Mouse (Mus musculus) kidney, postnatal 36 days (tissue): ENCODE measurements around the gene Adamtsl5.

ENCODE experiments used
- DNase-seq, 2 experiments: peaks; one replicate each; pipeline ENCODE4 v3.0.0; 2021 to 2022; ENCODE audit warnings: mixed read lengths in 2 of 2

The Adamtsl5 gene

DNA sequence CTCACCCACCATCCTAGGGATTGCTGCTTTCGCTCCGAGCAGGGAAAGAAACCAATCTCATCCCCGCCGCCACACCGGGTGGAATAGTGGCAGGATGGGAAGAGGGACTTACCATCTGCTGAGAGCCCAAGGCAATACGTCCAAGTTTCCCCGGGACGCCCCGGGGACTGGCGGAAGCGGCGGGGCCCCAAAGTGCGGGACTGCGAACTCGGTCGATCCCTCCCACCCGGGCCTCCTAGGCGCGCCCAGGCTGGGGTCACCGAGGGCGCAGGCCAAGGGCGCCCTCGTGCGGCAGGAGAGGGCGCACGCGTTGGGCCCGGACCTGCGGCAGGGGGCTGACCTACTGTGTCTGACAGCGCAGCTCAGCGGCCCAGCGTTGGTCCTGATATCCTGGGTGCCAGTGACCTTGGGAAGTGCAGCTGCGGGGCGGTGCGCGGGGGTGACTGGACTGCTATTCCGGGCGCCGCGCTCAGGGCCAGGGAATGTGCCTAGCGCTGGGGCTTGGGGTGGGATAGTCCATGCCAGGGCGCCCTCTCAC lies at the start of gene Adamtsl5:
TSS of gene Adamtsl5 (minus strand) at position 169 of the 538 bp plus-strand sequence.
- DNase-seq: peak in 1 of 2 experiments; percentile 71

DNA sequence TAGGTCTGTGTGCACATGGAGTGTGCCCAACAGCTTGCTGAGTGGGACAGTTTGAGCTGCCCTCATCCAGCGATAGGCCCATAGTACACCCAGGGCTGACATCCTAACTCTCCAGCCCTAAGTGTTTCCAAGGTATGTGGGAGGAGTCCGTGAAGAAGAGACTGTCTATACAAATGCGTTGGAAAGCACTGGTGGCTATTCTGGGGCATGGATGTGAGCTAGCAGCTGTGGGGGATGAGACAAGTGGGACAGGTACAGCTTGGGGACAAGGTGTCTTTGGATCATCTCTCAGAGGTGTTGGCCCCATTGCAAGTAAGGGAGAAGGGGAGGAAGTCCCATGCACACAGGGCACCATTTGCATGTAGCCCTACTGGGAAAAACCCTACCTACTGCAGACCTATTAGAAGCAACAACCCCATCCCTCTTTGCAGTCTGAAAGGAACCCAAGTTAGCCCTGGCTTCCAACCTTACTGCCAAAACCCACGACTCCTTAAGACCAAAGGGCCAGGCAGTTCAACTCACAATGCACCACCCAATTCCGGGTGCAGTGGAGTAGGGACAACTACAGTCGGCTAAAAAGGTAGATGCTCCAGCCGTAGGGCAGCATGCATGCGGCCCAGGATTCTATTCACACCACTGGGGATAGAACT lies 49.4 kb upstream of the Adamtsl5 start:
- no peak for DNase-seq

- DNase-seq: no peak
Measured at GRCm38 (mm10) chr10:80396822-80397523, 48.8 kb upstream of the Adamtsl5 start.

- DNase-seq: no peak
Measured at GRCm38 (mm10) chr10:80395025-80395627, 46.9 kb upstream of the Adamtsl5 start.

- DNase-seq: peak; percentile 73 to 77
Measured at GRCm38 (mm10) chr10:80392687-80393086, 44.5 kb upstream of the Adamtsl5 start.

DNA sequence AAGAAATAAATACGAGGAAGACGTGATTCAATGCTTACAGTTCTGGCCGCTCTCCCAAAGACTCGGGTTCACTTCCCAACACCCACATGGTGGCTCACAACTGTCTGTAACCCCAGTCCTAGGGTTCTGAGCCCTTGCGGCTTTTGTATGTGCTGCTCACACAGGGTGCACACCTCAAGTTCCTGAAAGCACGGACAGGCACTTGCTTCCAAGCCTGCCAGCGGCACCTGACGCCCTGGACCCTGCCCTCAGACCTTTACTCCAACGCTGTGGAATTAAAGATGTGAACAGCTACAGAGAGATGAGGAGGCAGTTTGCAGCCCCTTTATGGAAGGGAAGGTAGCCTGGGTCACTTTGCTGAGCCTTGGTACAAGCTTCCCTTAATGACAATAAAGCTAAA lies 42.5 kb upstream of the Adamtsl5 start:
- DNase-seq: peak; percentile 59 to 71

GRCm38 (mm10) chr10:80389185-80389708 lies 41.0 kb upstream of the Adamtsl5 start:
- DNase-seq: no peak

GRCm38 (mm10) chr10:80388731-80389130 lies 40.5 kb upstream of the Adamtsl5 start:
- no peak for DNase-seq

DNA sequence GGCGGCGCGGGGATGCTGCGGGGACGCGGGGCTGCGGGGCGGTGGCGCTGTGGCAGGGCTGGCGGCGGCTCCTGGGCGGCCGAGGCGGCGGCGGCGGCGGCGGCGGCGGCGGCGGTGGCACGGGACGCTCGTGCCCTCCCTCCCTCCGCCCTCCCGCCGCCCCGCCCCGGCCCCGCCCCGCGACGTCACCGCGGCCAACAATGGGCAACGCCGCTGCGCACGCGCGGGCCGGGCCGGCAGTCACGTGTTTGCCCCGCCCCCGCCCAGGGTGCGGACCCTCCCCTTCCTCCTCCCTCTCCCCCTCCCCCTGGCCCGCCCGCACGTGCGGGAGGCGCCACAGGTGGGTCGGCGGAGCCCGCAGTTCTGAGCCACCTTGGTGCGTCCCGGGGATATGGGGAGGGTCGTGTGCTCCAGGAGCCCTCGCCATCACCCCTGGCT lies 39.3 kb upstream of the Adamtsl5 start, which contains the start of gene Mex3d:
TSS of gene Mex3d (minus strand) at position 138 of the 438 bp plus-strand sequence.
- DNase-seq: peak; percentile 90 to 96

GRCm38 (mm10) chr10:80386735-80387471 lies 38.7 kb upstream of the Adamtsl5 start:
- DNase-seq: peak in 1 of 2 experiments; percentile 42

GRCm38 (mm10) chr10:80385811-80386734 lies 37.9 kb upstream of the Adamtsl5 start:
- peak in 1 of 2 experiments; percentile 36 for DNase-seq

DNA sequence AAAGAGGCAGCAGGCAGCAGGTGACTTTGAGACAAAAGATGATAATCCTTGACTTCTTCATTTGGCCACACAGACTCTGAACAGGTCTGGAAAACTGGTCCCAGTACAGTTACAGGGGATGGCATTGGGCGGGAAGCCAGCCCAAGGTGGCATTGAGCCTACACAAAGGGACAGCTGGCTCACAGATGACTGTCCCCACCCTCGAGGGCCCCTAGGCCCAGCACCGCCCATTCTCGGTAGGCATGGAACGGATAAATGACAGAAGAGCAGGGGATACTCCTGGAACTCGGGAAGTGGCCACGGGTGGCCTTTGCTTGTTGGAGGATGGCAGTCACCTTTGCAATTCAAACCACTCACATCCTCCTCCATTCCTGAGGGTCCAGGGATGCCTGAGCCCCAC lies 37.1 kb upstream of the Adamtsl5 start:
- no peak for DNase-seq

DNA sequence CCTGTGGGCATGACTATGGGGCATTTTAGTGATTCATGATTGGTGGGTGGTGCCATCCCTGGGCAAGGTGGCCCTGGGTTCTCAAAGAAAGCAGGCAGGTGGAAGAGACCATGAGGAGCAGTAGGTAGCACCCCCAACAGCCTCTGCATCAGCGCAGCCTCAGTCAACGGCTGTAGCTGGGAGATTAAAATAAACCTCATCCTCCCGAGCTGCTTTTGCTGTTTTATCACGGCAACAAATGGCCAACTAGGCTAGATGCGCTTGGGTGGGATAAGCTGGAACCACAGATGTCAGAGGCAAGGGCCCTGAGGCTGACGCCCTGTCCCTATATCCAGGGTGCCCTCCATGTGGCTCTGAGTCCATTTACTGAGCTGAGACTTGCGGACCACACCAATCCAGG lies 36.5 kb upstream of the Adamtsl5 start:
- no peak for DNase-seq

- DNase-seq: no peak
Measured at GRCm38 (mm10) chr10:80384115-80384639, 36.0 kb upstream of the Adamtsl5 start.

DNA sequence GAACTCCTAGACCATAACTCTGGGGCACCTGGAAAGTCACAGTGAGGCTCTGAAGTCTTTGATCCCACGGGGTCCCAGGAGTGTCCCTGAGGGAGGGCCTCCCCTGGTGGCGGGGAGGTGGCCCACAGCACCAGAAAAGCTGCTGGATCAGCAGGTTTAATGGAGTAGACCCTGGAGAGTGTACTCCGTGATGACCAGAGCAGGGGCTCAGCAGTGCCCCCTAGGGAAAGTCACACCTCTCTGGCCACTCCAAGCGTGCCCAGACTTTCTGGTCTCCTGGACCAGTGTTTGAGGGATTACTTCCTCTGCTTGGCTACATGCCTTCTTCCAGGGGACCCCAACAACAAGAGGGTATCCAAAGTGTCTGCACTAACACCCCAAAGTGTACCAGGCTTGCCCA lies 35.2 kb upstream of the Adamtsl5 start:
- DNase-seq: peak in 1 of 2 experiments; percentile 57

- no peak for DNase-seq
Measured at GRCm38 (mm10) chr10:80382641-80383365, 34.6 kb upstream of the Adamtsl5 start.

- peak in 1 of 2 experiments; percentile 71 for DNase-seq
Measured at GRCm38 (mm10) chr10:80377716-80378115, 29.5 kb upstream of the Adamtsl5 start.

DNA sequence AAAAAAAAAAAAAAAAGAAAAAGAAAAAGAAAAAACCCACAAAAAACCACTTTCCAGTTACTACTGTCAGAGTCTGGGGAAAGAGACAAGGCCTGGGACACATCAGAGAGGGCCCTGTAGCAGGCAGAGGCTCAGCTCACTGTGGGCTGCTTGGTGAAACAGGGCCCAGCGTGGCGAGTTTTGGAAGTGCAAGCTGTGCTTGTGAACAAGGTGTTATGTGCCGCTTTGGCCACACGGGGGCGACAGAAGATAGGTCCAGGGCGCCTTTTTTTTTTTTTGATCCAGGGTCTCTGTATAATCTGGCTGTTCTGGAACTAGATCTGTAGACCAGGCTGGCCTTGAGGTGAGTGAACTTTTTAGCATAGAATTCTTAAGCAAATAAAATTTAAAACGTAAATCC lies 27.9 kb upstream of the Adamtsl5 start:
- peak; percentile 92 to 97 for DNase-seq

DNA sequence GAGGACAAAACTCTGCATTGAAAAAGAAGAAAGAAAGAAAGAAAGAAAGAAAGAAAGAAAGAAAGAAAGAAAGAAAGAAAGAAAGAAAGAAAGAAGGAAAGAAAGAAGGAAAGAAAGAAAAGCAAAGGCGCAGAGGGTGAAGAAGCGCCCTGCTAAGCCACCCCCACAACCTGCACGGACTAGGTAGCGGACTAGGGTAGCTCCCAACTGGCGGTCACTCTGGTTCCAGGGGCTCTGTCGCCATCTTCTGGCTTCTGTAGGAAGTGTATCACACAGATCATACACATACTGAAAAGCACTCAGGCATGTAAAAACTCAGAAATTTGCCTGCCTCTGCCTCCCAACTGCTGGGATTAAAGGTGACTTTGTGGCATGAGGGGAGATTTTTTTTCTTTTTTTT lies 25.9 kb upstream of the Adamtsl5 start:
- peak; percentile 88 to 90 for DNase-seq

DNA sequence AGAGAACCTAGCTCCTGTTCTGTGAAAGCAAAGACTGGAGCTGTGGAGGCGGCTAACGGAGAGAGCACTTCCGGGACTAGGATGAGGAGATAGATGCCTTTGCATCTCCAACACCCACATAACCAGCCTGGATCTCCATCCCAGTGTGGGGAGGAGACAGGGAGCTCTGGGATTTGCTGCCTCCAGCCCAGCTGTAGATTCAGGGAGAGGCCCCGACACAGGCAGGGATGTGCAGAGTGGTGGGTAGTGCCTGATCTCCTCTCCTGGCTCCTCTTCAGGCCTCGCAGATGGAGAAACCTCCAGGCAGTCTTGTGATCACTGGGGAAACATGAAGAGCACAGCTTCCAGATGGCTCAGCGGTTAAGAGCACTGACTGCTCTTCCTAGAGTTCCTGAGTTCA lies 24.5 kb upstream of the Adamtsl5 start:
- no peak for DNase-seq
